Mouse (Mus musculus): ENCODE results near the gene Shank2.

DNA sequence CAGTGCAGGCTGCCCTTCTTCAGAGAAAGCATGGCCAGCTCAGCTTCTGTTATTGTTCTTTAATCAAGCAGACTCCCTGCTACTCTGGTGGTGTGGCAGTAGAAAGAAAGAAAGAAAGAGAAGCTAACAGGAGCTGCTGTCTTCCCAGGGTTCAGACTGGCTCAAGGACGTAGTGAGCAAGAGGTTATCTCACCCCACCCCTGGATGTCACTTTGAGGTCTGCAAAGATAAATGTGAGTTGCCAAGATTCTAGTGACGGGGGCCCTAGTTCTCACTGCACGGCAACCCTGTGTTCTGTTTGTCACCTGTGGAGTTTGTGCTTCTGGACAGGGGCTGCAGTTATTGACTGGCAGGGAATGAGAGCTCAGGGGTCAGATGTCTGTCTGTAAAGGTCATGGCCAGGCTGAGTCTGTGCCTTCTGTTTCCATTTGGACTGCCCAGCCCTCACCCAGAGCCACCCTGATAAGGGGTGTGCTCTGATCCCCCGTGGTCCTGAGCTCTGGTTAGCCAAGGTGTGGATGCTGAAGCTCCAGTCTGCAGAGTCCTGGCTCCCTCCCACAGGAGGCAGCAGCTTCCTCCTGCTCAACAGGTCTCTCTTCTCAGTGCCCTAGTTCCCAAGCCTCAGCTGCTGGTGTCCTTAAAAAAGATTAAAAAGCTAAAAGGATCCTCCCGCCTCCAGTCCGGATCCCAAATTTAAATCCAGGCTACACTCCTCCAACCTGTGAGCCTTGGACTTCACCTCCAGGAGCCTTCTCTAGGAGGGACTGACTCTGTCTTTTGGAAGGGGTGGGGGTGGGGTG lies 238.0 kb downstream of the Shank2 start:
- TF ChIP-seq EP300 (IDR thresholded peaks at IDR 0.05; ENCODE audit: insufficient read depth, low read depth, low read length) (no peak), CTCF (IDR thresholded peaks at IDR 0.05) (no peak), POLR2A (IDR thresholded peaks at IDR 0.05; ENCODE audit: insufficient read depth, low read depth, low read length) (no peak)

Data from heart, adult 2 months (tissue).